Mouse (Mus musculus): ENCODE measurements around the gene Msi2.

Msi2 gene

DNA sequence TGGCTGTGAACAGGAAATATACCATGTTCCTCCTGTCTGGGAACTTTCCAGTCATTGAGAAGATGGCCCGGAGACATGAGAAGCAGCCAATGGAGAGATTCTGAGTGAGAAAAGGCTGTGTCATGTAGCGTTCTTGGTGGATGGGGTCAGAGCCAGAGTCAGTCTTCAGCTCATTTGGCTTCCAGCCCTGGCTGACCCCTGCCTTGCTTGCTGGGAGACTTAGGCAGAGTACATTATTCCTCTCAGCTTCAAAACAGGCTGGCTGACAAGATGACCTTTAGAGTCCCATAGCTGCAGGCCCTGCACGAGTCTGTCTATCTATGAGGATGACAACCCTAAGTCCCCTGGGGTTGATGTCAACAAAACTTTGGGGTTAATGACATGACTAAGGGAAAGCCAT, 348.4 kb downstream of the Msi2 start:
- no peak for DNase-seq (ENCODE audit: low read depth, low spot score)

GRCm38 (mm10) chr11:88367501-88367900, 350.8 kb downstream of the Msi2 start:
- no peak for DNase-seq (ENCODE audit: low read depth, low spot score)

DNA sequence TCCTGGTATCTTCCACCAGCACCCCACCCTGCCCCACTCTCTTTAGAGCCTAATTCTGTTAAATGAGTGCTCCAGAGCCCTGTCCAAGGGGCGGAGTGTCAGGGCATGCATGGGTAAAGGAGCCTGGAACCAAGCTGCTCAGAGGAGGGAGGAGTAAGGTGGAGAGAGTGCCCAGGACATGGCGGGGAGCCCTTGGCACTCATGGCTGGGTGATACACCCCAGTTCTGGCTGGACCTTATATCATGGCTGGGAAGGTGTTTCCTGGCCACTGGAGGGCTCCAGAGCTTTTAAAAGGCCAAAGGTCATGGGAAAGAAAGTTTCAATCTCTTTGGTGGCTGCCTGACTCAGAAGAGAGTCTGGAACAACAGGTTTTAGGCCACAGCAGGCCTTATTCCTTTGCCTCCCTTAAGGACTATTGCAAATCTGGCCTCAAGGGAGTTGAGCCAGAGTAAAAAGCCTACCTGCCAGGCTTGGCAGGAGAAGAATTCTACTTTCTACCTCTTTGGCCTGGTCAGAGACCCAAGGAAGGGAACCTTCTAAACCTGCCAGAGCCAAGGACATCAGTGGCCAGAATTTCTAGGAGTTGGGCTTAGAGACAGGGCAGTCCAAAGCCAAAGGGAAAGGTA, 352.3 kb downstream of the Msi2 start:
- no peak for DNase-seq (ENCODE audit: low read depth, low spot score)

DNA sequence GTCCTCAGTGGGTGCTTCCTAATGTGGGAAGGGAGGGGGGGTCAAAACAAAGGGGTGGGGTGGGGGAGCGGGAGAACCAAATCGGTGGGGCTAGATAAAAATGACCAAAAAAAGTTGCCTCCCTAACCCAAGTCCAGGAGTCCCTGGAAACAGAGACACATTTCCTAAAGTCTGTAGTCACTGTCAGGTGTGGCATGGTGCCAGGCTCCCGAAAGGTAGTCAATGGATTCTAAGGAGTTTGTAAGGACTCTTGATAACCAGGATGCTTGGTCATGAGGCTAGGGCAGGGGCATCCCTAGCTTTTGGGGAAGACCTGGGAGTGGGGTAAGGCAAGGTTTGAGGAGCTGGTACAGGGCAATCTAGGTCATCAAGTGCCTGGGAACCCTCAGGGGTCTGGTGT, 354.1 kb downstream of the Msi2 start:
- no peak for DNase-seq (ENCODE audit: low read depth, low spot score)

DNA sequence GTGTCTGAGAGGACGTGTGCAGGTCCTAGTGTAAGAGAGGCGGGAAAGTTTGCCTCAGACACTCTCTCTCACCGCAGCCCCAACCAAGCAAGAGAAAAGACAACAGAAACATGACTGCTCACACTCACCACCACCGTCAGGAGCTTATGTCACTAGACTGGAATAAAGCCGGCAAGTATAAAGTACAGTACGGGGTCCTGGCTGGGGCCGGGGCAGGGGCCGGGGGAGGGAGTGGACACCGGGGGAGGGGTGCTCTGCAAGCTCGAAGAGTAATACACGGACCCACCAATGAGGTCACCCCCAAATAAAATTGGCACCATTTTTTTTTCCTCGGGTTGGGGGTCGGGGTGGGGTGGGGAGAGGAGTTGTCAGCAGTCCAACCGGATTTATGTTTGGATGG, 354.8 kb downstream of the Msi2 start:
- DNase-seq (ENCODE audit: low read depth, low spot score), result no peak

DNA sequence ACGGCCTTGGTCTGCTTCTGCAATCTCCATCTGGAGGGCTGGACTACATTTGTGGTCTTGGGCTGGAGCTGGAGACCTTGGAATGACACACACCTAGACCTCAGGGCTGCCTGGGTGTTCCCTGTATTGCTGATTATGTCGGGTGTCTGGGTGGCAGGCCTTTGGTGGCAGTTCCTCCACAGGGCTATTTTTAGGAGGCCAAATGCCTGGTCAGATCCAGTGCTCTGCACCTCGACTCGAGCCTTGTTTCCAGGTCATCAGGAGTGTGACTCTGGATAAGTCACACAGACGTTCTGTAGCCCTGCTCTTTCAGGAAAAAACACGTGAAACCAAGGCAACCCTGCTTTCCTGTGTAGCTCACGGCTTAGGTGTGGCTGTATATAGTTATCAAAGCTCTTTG, 358.6 kb downstream of the Msi2 start:
- no peak for DNase-seq (ENCODE audit: low read depth, low spot score)

DNA sequence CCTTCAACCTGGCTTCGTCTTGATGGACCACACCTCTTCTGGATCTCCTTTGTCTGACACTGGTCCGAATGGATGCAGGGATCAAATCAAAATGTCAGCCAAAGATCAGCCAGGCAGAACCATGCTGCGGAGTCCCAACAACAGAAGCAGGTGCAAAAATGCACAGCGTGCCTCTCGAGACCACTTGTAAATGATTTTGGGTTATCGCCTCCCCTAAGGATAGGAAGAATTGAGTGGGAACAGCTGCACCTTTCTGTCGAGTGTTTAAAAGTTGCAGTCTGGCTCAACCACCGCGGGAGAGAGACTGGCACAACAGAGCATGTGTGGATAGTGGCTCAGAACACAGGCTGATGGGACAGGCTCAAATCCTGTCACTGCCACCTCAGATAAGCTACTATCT, 361.0 kb downstream of the Msi2 start:
- DNase-seq (ENCODE audit: low read depth, low spot score), result no peak

DNA sequence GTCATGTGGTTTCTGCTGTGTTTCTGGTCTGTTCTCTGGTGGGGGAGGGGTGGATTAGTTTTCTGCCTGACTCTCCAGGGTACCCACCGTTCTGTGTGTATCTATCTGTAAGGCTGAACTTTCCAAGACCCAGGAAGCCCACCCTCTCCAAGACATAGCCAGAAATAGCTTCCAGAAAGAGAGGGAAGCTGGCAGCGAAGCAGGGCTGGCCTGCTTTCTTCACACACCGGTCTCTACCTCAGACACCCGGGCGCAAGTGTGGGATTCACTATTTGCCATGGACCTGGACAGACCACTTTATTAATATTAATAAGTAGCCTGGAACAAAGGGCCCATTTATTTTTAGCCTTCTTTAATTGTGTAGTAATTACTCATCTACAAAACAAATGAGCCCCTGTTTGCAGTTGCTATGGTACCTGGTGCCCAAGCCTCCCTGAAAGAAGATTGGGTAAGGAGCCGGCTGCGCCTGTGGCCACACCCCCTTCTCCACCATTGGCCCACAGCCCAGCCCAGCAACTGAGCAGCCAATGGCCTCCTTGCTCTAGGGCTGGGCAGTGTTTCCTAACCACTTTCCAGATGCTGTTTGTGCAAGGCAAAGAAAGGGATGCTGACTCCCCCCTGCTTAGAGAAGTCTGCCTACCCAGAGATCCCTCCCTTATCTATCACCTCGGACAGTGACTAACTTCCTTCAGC, 361.6 kb downstream of the Msi2 start:
- DNase-seq (ENCODE audit: low read depth, low spot score), result no peak

DNA sequence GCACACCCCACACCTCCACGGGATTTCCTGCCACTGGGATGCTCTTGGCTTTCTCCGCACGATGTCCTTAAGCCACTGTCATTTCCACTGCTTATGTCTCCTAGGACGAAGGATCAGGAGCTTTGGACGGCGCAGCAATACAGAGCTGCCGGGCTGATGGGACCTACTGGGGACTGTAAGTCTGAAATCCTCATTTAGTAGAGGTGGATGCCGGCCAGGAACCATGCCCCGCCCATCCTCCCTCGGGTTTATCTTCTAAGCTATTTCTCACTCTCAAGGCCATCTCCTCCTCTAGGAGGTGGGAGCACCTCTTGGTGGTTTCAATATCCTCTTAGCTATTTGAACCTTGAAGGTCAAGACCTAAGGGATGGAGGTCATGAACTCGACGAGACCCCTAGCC, 362.3 kb downstream of the Msi2 start:
- no peak for DNase-seq (ENCODE audit: low read depth, low spot score)

DNA sequence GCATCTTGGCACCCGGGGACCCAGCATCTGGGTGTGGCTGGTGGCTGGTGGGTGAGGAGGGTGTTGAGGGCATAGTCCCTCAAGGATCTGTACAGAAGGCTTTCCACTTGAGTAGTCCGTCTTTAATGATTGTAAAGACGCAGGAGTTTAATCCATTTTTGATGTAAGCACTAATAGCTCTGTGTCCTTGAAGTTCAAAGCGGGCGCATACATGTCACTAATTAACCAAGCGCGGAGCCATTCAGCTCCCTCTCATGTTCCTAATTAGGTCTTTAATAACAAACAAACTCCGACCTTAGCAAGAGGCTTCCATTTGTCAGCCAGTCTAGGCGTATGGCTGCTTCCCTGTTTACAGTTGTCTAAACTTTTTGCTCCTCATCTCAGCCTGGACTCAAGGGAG, 363.5 kb downstream of the Msi2 start:
- no peak for DNase-seq (ENCODE audit: low read depth, low spot score)

GRCm38 (mm10) chr11:88351722-88352473, 366.4 kb downstream of the Msi2 start:
- DNase-seq (ENCODE audit: low read depth, low spot score), result no peak

- DNase-seq (ENCODE audit: low read depth, low spot score), result no peak
Measured at GRCm38 (mm10) chr11:88348690-88349089, 369.6 kb downstream of the Msi2 start.

- DNase-seq (ENCODE audit: low read depth, low spot score), result no peak
Measured at GRCm38 (mm10) chr11:88348056-88348455, 370.3 kb downstream of the Msi2 start.

DNA sequence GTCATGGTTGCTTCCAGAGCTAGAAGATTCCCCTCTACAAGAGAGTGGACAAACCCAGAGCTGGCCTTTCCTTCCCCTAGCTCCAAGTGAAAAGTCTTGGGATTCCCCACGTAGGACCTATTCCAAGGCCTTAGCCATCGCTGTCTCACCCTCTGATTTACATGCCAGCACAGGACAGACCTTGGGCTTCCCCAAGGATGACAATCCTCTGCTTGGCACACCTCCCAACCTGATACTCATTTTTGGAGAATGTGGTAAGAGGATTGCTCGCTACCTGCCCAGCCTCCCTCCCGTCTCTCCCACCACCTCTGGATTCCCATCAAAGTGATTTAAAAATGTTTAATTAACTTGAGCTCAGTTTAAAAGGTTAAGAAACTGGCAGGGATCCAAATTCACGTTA, 372.2 kb downstream of the Msi2 start:
- DNase-seq (ENCODE audit: low read depth, low spot score), result no peak

DNA sequence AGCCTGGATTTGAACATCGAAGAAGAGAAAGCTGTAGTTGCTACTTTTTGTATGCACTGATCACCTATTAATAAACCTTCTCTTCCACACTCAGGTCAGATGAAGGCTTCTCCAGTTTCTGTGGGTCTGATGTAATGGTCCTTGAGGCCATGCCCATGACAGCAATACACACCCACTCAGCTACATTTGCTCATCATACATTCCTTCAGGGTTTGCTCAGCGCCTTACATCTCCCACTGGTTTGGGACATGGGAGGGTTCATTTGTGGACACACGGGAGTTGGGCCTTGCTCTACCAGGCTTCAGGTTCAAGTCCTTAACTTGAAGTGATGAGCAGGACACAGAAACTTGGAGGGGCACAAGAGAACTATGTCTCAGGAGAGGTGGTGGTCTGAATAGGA, 380.4 kb downstream of the Msi2 start:
- no peak for DNase-seq (ENCODE audit: low read depth, low spot score)

GRCm38 (mm10) chr11:88334893-88335292, 383.4 kb downstream of the Msi2 start:
- no peak for DNase-seq (ENCODE audit: low read depth, low spot score)

GRCm38 (mm10) chr11:88332309-88332934, 385.9 kb downstream of the Msi2 start:
- no peak for DNase-seq (ENCODE audit: low read depth, low spot score)

- no peak for DNase-seq (ENCODE audit: low read depth, low spot score)
Measured at GRCm38 (mm10) chr11:88331722-88332121, 386.6 kb downstream of the Msi2 start.

- DNase-seq (ENCODE audit: low read depth, low spot score), result no peak
Measured at GRCm38 (mm10) chr11:88330799-88331198, 387.5 kb downstream of the Msi2 start.

DNA sequence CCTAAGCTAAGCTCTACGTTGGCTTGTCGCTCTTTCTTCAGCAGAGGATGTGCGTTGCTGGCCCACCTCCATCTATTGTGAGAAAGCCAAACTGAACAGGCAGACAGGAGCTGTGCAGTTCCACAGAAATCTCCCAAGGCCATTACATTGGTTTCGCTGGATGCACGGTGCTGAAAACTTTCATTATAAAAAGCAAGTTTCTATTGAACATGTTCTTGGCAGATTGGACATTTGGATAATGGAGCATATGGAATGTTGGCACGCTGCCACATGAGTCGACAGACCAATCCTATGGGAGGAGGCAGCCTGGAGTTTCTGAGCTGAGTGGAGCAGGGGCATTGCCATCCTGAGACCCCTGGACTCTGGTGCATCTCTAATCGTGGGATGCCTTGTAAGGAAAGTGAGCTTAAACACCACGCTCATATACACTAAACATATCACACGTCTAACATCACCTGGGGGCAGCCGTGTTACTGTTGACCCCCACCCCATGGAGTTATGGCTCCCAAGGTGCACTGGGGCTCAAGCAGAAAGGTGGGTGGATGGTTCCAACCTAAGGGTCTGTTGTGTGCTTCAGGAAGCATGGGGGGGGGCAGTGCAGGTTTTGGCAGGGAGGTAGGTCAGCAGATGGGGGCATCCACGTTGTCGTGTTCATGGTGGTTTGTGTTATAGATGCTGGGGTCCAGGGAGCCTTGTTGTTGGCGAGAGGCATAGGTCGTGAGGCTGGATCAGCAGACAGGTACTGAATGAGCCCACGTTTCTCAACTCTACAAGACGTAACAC, 389.3 kb downstream of the Msi2 start:
- DNase-seq (ENCODE audit: low read depth, low spot score), result no peak

DNA sequence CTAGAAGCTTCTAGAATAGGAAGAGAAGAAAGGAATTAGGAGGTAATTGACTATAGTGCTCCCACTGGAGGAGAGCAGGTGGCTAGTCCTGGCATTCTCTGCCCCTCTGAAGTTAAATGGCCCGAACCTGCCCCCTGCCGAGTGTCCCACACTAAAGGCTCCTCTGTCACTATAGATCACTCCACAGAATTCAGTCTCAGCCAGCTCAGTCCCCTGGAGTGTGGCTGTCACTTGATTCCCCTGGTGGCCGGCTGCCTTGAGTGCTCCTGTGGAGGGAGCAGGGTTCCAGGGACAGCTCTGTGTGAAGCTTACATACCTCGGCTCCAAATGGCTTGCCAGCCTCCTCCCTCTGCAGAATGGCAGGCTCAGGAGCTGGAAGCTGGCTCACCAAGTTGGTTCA, 391.3 kb downstream of the Msi2 start:
- DNase-seq (ENCODE audit: low read depth, low spot score), result no peak

GRCm38 (mm10) chr11:88318850-88319249, 399.5 kb downstream of the Msi2 start:
- DNase-seq (ENCODE audit: low read depth, low spot score), result no peak
